In the genomic region with DNA sequence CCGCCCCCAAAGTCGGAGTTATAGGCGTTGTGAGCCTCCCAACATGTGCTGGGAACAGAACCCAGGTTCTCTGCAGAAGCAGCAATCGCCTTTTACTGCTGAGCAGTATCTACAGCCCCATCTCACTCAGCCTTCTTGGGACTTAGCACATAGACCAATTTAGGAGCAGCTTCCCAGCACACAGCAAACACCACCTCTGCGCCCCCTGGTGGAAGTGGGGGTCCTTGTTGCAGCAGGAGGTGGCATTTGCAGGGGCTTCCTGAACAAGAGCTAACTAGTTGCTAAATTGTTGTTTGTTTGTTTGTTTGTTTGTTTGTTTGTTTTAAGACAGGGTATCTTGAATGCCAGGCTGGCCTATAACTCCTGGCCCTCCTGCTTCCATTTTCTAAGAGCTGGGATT, we compare ENCODE assay signal across 10 mouse cellular contexts. TPM values are rescaled to one million over a fixed set of nuclear protein-coding genes. Genes with fewer than 3 reads are reported as not detected.
DNase-seq lines count a peak whose midpoint lies in the region; ATAC-seq and TF ChIP-seq lines count a peak whose summit lies in the region.
"Had no signal": no experiment of that assay in that cellular context is flagged by ENCODE, and none has a peak within 500 bp of the region (broad histone marks: within the 10 kb centered on the region; RNA-seq: fewer than 3 reads in every experiment).

No protein-coding gene starts in this region.

- ATAC-seq in liver, postnatal 0 days, result no peak

- no peaks in the 10 kb centered on the region for H3K4me1 ChIP-seq in cerebellum, adult 2 months (ENCODE audit: control insufficient read depth, insufficient read depth, low read length)
- H3K4me1 ChIP-seq in liver, postnatal 0 days (ENCODE audit: insufficient read depth), result no peaks in the 10 kb centered on the region

- no peak overlapping the region for H3K27ac ChIP-seq in cerebellum, adult 2 months (ENCODE audit: insufficient read depth, low read length)
- no peak overlapping the region for H3K27ac ChIP-seq in gastrocnemius, adult 2 months
- H3K27ac ChIP-seq in liver, postnatal 0 days (ENCODE audit: low read depth), result no peak overlapping the region

- H3K9me3 ChIP-seq in liver, postnatal 0 days (ENCODE audit: low read length), result peaks cover 2% of the 10 kb centered on the region; the same call in 1 of the 2 replicates

- TF ChIP-seq POLR2A in cerebellum, adult 2 months (IDR thresholded peaks at IDR 0.05; ENCODE audit: borderline replicate concordance, insufficient read depth, low read length), result no peak

- H3K4me3 ChIP-seq in cerebellum, adult 2 months (replicated peaks; ENCODE audit: insufficient read depth, low read depth, low read length), result no peak overlapping the region
- no peak overlapping the region for H3K4me3 ChIP-seq in gastrocnemius, adult 2 months
- no peak overlapping the region for H3K4me3 ChIP-seq in liver, postnatal 0 days (ENCODE audit: low read depth, low read length)

- no peaks in the 10 kb centered on the region for H3K27me3 ChIP-seq in cerebellum, adult 2 months (ENCODE audit: control insufficient read depth, insufficient read depth, low read length)
- 0 out of 2 replicates have a peak, but pooled peaks cover 2% of the 10 kb centered on the region for H3K27me3 ChIP-seq in liver, postnatal 0 days (ENCODE audit: insufficient read depth, low read length)

- H3K36me3 ChIP-seq in liver, postnatal 0 days (replicated peaks; ENCODE audit: insufficient read depth, low read length), result no peaks in the 10 kb centered on the region

- no peak for TF ChIP-seq EP300 in liver, postnatal 0 days (IDR thresholded peaks at IDR 0.05; ENCODE audit: low read depth)

- DNase-seq in cerebellum, adult 2 months, result peak in 1 of 2 experiments; percentile 38
- DNase-seq in cerebellum, adult 11 months, result no peak
- peak; percentile 74 for DNase-seq in left cerebral cortex, postnatal 4 days
- DNase-seq in left cerebral cortex, adult 11 months (ENCODE audit: low spot score), result no peak
- peak; percentile 88 for DNase-seq in adrenal gland, postnatal 10 days
- DNase-seq in gastrocnemius, adult 2 months, result peak; percentile 82
- peak; percentile 82 for DNase-seq in liver, postnatal 0 days
- DNase-seq in spleen, postnatal 14 days (ENCODE audit: low spot score in 2 of 2), result peak; percentile 31 to 51

- WGBS in cerebellum, adult 2 months, result 39% methylated on average over 5 of the region's 5 CpGs
- WGBS in liver, postnatal 0 days (ENCODE audit: insufficient replicate concordance), result 18% methylated on average over 5 of the region's 5 CpGs

- TF ChIP-seq CTCF in cerebellum, adult 2 months (IDR thresholded peaks at IDR 0.05; ENCODE audit: borderline replicate concordance, insufficient read depth, low read depth, low read length), result peak; percentile 37; the same call in 1 of the 2 replicates
- peak; percentile 86 for TF ChIP-seq CTCF in gastrocnemius, adult 2 months (IDR thresholded peaks at IDR 0.05)
- peak; percentile 84 for TF ChIP-seq CTCF in liver, postnatal 0 days (IDR thresholded peaks at IDR 0.05; ENCODE audit: low read depth)

- no peak overlapping the region for H3K4me2 ChIP-seq in liver, postnatal 0 days (ENCODE audit: low read depth, low read length)

- intact Hi-C loops in left cerebral cortex, postnatal 4 days (cut with DNase I), result no loop called here
- intact Hi-C loops in gastrocnemius, adult 2 months (cut with DNase I), result loop anchor here (1.0 kb wide), 1 partner anchor 37 kb away; no protein-coding TSS in a partner anchor

- no peak overlapping the region for H3K9ac ChIP-seq in liver, postnatal 0 days (replicated peaks)

RNA-seq across cellular contexts. Expression of a gene that starts 11.7 kb away (rescaled TPM):
- 0.05 TPM in 1 of 2 replicates, not detected in the other for polyA plus RNA-seq in cerebellum, adult 2 months (2012; rRNA removed)
- 1 to 10 TPM in 1 of 2 experiments, under 1 TPM in 1; 0.68 to 1.0 TPM for total RNA-seq in left cerebral cortex, postnatal 4 days (2021)
- total RNA-seq in adrenal gland, postnatal 10 days (2021), result not detected
- total RNA-seq in gastrocnemius, adult 2 months (2021), result not detected
- polyA plus RNA-seq in liver, postnatal 0 days (2015; fragmentation: Nextera tagmentation; extraction: Ambion mirVana), result not detected in 2 replicates

RNA-seq across cellular contexts. Expression of a gene that starts 20.1 kb away (rescaled TPM):
- not detected in 2 replicates for polyA plus RNA-seq in cerebellum, adult 2 months (2012; rRNA removed)
- total RNA-seq in left cerebral cortex, postnatal 4 days (2021), result not detected
- total RNA-seq in adrenal gland, postnatal 10 days (2021), result not detected
- total RNA-seq in gastrocnemius, adult 2 months (2021), result not detected
- polyA plus RNA-seq in liver, postnatal 0 days (2015; fragmentation: Nextera tagmentation; extraction: Ambion mirVana), result not detected in 2 replicates
- total RNA-seq: layer of hippocampus, adult 18-20 months had no signal
- polyA plus RNA-seq: stomach, embryonic 14.5 days had no signal

RNA-seq across cellular contexts. Expression of a gene that starts 31.3 kb away (rescaled TPM):
- polyA plus RNA-seq in cerebellum, adult 2 months (2012; rRNA removed), result not detected in 2 replicates
- total RNA-seq in left cerebral cortex, postnatal 4 days (2021), result not detected
- total RNA-seq in adrenal gland, postnatal 10 days (2021), result under 1 TPM in 1 of 2 experiments, not detected in 1; 0.15 TPM
- total RNA-seq in gastrocnemius, adult 2 months (2021), result not detected
- not detected in 2 replicates for polyA plus RNA-seq in liver, postnatal 0 days (2015; fragmentation: Nextera tagmentation; extraction: Ambion mirVana)
- total RNA-seq: layer of hippocampus, adult 18-20 months had no signal
- polyA plus RNA-seq: stomach, embryonic 14.5 days had no signal

RNA-seq across cellular contexts. Expression of a gene that starts 44.5 kb away (rescaled TPM):
- 73.1 and 80.1 TPM in 2 replicates for polyA plus RNA-seq in cerebellum, adult 2 months (2012; rRNA removed)
- total RNA-seq in left cerebral cortex, postnatal 4 days (2021), result 10 to 100 TPM; 51.3 to 58.7 TPM
- total RNA-seq in adrenal gland, postnatal 10 days (2021), result 10 to 100 TPM; 89.1 to 93.1 TPM
- 10 to 100 TPM; 42.0 to 47.9 TPM for total RNA-seq in gastrocnemius, adult 2 months (2021)
- polyA plus RNA-seq in liver, postnatal 0 days (2015; fragmentation: Nextera tagmentation; extraction: Ambion mirVana), result 68.3 and 74.9 TPM in 2 replicates

RNA-seq across cellular contexts. Expression of a gene that starts 53.5 kb away (rescaled TPM):
- not detected in 2 replicates for polyA plus RNA-seq in cerebellum, adult 2 months (2012; rRNA removed)
- not detected for total RNA-seq in left cerebral cortex, postnatal 4 days (2021)
- under 1 TPM; 0.39 to 0.45 TPM for total RNA-seq in adrenal gland, postnatal 10 days (2021)
- total RNA-seq in gastrocnemius, adult 2 months (2021), result not detected
- 1.3 and 1.6 TPM in 2 replicates for polyA plus RNA-seq in liver, postnatal 0 days (2015; fragmentation: Nextera tagmentation; extraction: Ambion mirVana)
- total RNA-seq: layer of hippocampus, adult 18-20 months had no signal
- polyA plus RNA-seq: stomach, embryonic 14.5 days had no signal

Comparison
In these comparisons a context has a peak if more than half of its experiments do, and no peak if none do; other contexts are left out.
1. DNase-seq: peak in left cerebral cortex, postnatal 4 days (single experiment), adrenal gland, postnatal 10 days (single experiment), gastrocnemius, adult 2 months (single experiment), liver, postnatal 0 days (single experiment) and spleen, postnatal 14 days (2 of 2); none in cerebellum, adult 11 months (single experiment) and left cerebral cortex, adult 11 months (single experiment).
2. Peak in every context shown above with its lines, with median percentiles within 50 percentile points of each other: CTCF ChIP-seq.